Mouse (Mus musculus): ENCODE data around the gene Golga1. TPM values are rescaled to one million over a fixed set of nuclear protein-coding genes. Genes with fewer than 3 reads are reported as not detected.
A peak's percentile ranks its signal among the peaks of the same experiment; 100 is the strongest.
"Not testable (repeated sequence)": the region's sequence is repeated elsewhere in the genome, so short reads cannot be mapped to it uniquely, and the experiment has no call there.

Gene Golga1
- polyA plus RNA-seq (2015; fragmentation: Nextera tagmentation; extraction: Ambion mirVana) = 23.5 and 28.4 TPM in 2 replicates

DNA sequence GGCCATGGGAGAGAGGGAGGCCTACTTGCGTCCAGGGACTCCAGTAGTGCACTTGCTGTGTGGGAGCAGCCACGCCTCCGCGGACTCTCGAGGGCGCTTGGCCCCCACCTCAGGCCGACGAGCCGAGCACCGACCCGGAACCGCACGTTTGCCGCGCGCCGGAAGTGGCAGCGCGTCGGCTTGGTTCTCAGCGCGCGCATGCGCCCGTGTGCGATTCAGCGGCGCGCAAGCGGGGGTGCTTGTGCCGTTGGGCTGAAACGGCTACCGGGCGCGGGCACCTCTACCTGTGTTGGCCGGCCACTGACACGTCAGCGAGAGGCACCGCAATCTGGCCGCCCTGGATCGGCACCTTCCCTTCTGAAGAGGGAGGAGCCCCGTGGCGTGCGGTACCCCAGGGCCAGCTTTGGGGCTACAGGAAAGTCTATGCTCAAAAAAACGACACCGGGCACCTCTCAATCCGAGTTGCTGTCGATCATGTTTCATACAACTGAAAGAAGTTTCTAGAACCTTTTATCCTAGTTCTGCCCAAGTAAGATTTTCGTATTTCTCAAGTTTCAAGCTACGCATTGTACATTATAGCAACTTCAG is at the start of gene Golga1:
Golga1 (minus strand) TSS at position 142 of the 588 bp plus-strand sequence.
- H3K4me3 ChIP-seq (replicated peaks) = peak within 1 kb of the TSS; percentile 73
- no peaks in the 10 kb centered on the region for H3K9me3 ChIP-seq (replicated peaks)
- peak within 1 kb of the TSS; percentile 94 for H3K27ac ChIP-seq
- H3K36me3 ChIP-seq = peaks cover 22% of the 10 kb centered on the region
- H3K4me2 ChIP-seq = peak within 1 kb of the TSS; percentile 85
- ATAC-seq (replicated peaks; ENCODE audit: low FRiP score) = peak; percentile 98
- H3K27me3 ChIP-seq = no peaks in the 10 kb centered on the region
- peaks cover 8% of the 10 kb centered on the region for H3K4me1 ChIP-seq
- under 1% methylated on average over 50 of the region's 50 CpGs for WGBS
- peak within 1 kb of the TSS; percentile 84 for H3K9ac ChIP-seq

GRCm38 (mm10) chr2:39114093-39114492 is 48.8 kb upstream of the Golga1 start:
- Histone ChIP-seq H3K9ac (no peak overlapping the region), H3K4me2 (no peak overlapping the region), H3K27me3 (no peaks in the 10 kb centered on the region), H3K4me3 (replicated peaks) (no peak overlapping the region), H3K4me1 (no peaks in the 10 kb centered on the region), H3K36me3 (peaks cover 60% of the 10 kb centered on the region), H3K27ac (no peak overlapping the region), H3K9me3 (replicated peaks) (no peaks in the 10 kb centered on the region)
- no peak for ATAC-seq (replicated peaks; ENCODE audit: low FRiP score)
- 97% methylated on average over 7 of the region's 7 CpGs for WGBS

DNA sequence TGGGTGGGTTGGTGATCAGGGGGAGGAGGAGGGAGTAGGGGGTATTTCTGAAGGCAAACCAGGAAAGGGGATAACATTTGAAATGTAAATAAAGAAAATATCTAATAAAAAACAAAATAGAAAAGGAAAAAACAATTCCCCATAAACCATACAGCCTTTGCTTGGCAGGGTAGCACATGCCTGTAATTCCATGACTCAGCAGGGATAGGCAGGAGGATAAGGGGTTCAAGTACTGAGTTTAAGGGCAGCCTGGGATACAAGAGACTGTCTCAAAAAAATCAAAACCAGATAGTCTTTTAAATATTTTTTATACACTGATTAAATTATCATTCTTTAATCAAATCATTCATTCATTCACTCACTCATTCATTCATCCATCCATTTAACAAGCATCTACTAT is 45.2 kb upstream of the Golga1 start:
- no peak overlapping the region for H3K4me2 ChIP-seq
- peaks cover 43% of the 10 kb centered on the region for H3K36me3 ChIP-seq
- no peak overlapping the region for H3K9ac ChIP-seq
- ATAC-seq (replicated peaks; ENCODE audit: low FRiP score) = no peak
- H3K9me3 ChIP-seq (replicated peaks) = no peaks in the 10 kb centered on the region
- no peak overlapping the region for H3K27ac ChIP-seq
- H3K4me1 ChIP-seq = no peaks in the 10 kb centered on the region
- H3K27me3 ChIP-seq = no peaks in the 10 kb centered on the region
- no peak overlapping the region for H3K4me3 ChIP-seq (replicated peaks)

- not testable (repeated sequence) for H3K27me3 ChIP-seq; H3K9me3 ChIP-seq (replicated peaks); H3K4me1 ChIP-seq; H3K4me2 ChIP-seq; H3K9ac ChIP-seq; H3K4me3 ChIP-seq (replicated peaks); H3K27ac ChIP-seq; ATAC-seq (replicated peaks; ENCODE audit: low FRiP score)
- peaks cover 44% of the 10 kb centered on the region for H3K36me3 ChIP-seq
These were observed 44.4 kb upstream of the Golga1 start for GRCm38 (mm10) chr2:39109712-39110111.

DNA sequence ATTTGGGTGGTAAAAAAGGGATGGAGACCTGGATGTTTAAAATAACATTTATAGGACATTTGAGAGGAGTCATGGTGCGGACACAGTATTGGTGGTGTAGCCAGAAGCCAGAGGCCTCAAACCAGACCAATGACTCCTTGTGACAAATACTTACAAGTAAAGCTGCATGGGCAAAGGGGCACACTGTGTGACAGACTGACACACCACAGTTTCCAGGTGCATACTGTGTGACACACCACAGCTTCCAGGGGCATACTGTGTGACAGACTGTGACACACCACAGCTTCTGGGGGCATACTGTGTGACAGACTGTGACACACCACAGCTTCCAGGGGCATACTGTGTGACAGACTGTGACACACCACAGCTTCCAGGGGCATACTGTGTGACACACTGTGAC is 34.6 kb upstream of the Golga1 start:
- H3K4me3 ChIP-seq (replicated peaks); ATAC-seq (replicated peaks; ENCODE audit: low FRiP score): not testable (repeated sequence)

DNA sequence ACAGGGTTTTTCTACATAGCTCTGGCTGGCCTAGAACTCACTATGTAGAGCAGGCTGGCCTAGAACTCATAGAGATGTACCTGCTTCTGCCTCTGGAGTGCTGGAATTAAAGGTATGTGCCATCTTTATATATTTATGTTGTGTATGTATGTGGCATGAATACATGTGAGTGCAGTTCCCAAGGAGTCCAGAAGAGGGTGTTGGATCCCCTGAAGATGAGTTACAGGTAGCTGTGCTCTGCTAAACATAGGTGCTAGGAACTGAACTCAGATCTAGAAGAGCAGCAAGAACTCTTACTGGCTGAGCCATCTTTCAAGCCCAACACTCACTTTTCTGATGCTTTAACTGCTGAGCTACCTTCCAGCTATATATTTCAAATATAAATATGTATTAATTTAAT is 32.7 kb upstream of the Golga1 start:
- H3K27ac ChIP-seq = no peak overlapping the region
- no peak for ATAC-seq (replicated peaks; ENCODE audit: low FRiP score)
- no peaks in the 10 kb centered on the region for H3K9me3 ChIP-seq (replicated peaks)
- no peak overlapping the region for H3K9ac ChIP-seq
- peaks cover 54% of the 10 kb centered on the region for H3K36me3 ChIP-seq
- H3K27me3 ChIP-seq = no peaks in the 10 kb centered on the region
- no peak overlapping the region for H3K4me3 ChIP-seq (replicated peaks)
- no peak overlapping the region for H3K4me2 ChIP-seq
- no peaks in the 10 kb centered on the region for H3K4me1 ChIP-seq

More for the DNA sequence above, 34.6 kb upstream of the Golga1 start:
- H3K9me3 ChIP-seq (replicated peaks); H3K27ac ChIP-seq; H3K27me3 ChIP-seq; H3K9ac ChIP-seq; H3K4me2 ChIP-seq; H3K4me1 ChIP-seq: not testable (repeated sequence)
- 97% methylated on average over 1 of the region's 1 CpGs for WGBS
- peaks cover 59% of the 10 kb centered on the region for H3K36me3 ChIP-seq

DNA sequence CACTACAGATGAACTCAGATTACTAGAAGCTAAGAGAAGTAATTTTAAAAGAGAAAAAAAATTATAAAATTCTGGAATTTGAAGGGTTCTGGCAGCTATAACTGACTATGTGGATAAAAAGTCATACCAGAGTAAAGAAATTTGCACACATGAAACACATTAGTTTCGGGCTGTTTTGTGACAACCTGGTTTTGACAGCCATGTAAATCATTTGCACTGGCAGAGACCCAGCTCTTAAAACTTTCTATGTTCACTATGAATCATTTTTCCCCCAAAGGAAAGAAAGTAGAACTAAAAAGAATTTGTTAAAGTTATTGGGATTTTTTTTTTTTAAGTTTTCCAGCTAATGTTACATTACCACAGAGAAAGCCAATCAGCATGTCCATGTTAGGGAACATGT is 26.6 kb upstream of the Golga1 start:
- ATAC-seq (replicated peaks; ENCODE audit: low FRiP score) = no peak
- no peak overlapping the region for H3K4me2 ChIP-seq
- H3K36me3 ChIP-seq = peaks cover 41% of the 10 kb centered on the region
- WGBS = 77% methylated on average over 1 of the region's 1 CpGs
- no peaks in the 10 kb centered on the region for H3K9me3 ChIP-seq (replicated peaks)
- no peak overlapping the region for H3K9ac ChIP-seq
- no peak overlapping the region for H3K27ac ChIP-seq
- no peaks in the 10 kb centered on the region for H3K27me3 ChIP-seq
- H3K4me1 ChIP-seq = no peaks in the 10 kb centered on the region
- no peak overlapping the region for H3K4me3 ChIP-seq (replicated peaks)

- no peak overlapping the region for H3K9ac ChIP-seq
- 86% methylated on average over 3 of the region's 3 CpGs for WGBS
- no peak for ATAC-seq (replicated peaks; ENCODE audit: low FRiP score)
These were observed 17.4 kb upstream of the Golga1 start for GRCm38 (mm10) chr2:39082706-39083105.

DNA sequence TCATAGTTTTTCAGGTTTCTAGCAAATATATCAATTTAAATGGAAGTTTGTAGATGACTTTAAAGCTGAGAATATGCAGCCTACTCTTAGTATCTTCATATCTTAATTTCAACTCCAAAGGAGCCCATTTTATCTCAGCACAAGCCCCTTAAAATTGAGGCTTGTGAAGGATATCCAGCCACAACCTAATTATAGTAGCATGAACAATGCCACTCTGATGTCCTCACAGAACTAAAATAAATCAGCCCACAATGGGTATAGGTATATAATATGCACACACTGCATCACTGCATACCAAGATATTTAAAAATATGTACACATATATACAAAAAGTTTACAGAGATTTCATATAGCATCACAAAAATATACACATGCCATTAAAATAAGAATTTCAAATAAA is 5.3 kb upstream of the Golga1 start:
- no peak overlapping the region for H3K4me3 ChIP-seq (replicated peaks)
- no peak overlapping the region for H3K9ac ChIP-seq
- H3K27me3 ChIP-seq = no peaks in the 10 kb centered on the region
- no peak overlapping the region for H3K4me2 ChIP-seq
- H3K9me3 ChIP-seq (replicated peaks) = no peaks in the 10 kb centered on the region
- H3K4me1 ChIP-seq = no peaks in the 10 kb centered on the region
- ATAC-seq (replicated peaks; ENCODE audit: low FRiP score) = no peak
- no peak overlapping the region for H3K27ac ChIP-seq
- no peaks in the 10 kb centered on the region for H3K36me3 ChIP-seq

More at GRCm38 (mm10) chr2:39082706-39083105, 17.4 kb upstream of the Golga1 start:
- peaks cover 66% of the 10 kb centered on the region for H3K36me3 ChIP-seq
- no peaks in the 10 kb centered on the region for H3K27me3 ChIP-seq
- H3K27ac ChIP-seq = no peak overlapping the region
- no peaks in the 10 kb centered on the region for H3K4me1 ChIP-seq
- H3K9me3 ChIP-seq (replicated peaks) = no peaks in the 10 kb centered on the region
- no peak overlapping the region for H3K4me3 ChIP-seq (replicated peaks)
- H3K4me2 ChIP-seq = no peak overlapping the region

DNA sequence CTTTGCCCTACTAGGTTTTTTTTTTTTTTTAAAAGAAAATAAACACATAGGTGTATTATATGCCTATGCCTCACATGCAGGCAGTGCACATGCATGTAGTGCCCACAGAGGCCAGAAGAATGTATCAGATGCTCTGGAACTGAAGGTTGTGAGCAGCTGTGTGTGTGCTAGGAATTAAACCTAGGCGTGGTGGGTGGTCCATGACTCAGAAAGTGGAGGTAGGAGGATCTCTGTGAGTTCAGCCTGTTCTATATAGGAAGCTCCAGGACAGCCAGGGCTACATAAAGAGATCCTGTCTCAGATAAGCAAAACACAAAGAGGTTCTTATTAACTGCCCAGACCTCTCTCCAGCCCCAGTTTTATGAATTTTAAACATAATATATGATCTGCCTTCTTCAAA is 3.8 kb upstream of the Golga1 start:
- H3K4me3 ChIP-seq (replicated peaks) = no peak overlapping the region
- H3K4me2 ChIP-seq = no peak overlapping the region
- no peak overlapping the region for H3K27ac ChIP-seq
- peaks cover 7% of the 10 kb centered on the region for H3K4me1 ChIP-seq
- 71% methylated on average over 1 of the region's 1 CpGs for WGBS
- no peaks in the 10 kb centered on the region for H3K27me3 ChIP-seq
- H3K9me3 ChIP-seq (replicated peaks) = no peaks in the 10 kb centered on the region
- H3K36me3 ChIP-seq = no peaks in the 10 kb centered on the region
- no peak overlapping the region for H3K9ac ChIP-seq
- ATAC-seq (replicated peaks; ENCODE audit: low FRiP score) = no peak

GRCm38 (mm10) chr2:39064687-39065399 is 498 bp downstream of the Golga1 start:
- 5% methylated on average over 24 of the region's 25 CpGs for WGBS

GRCm38 (mm10) chr2:39048515-39048914 is 16.8 kb downstream of the Golga1 start:
- no peak for ATAC-seq (replicated peaks; ENCODE audit: low FRiP score)
- H3K4me2 ChIP-seq = no peak overlapping the region
- 95% methylated on average over 1 of the region's 1 CpGs for WGBS
- H3K4me1 ChIP-seq = no peaks in the 10 kb centered on the region
- H3K9me3 ChIP-seq (replicated peaks) = no peaks in the 10 kb centered on the region
- H3K9ac ChIP-seq = no peak overlapping the region
- no peaks in the 10 kb centered on the region for H3K27me3 ChIP-seq
- no peak overlapping the region for H3K27ac ChIP-seq
- peaks cover 85% of the 10 kb centered on the region for H3K36me3 ChIP-seq
- no peak overlapping the region for H3K4me3 ChIP-seq (replicated peaks)

More at GRCm38 (mm10) chr2:39064687-39065399, 498 bp downstream of the Golga1 start:
- peak; percentile 52 for ATAC-seq (replicated peaks; ENCODE audit: low FRiP score)
- H3K9me3 ChIP-seq (replicated peaks) = no peaks in the 10 kb centered on the region
- no peaks in the 10 kb centered on the region for H3K27me3 ChIP-seq
- H3K36me3 ChIP-seq = peaks cover 29% of the 10 kb centered on the region
- peak overlapping the region; percentile 85 for H3K4me2 ChIP-seq
- peak overlapping the region; percentile 94 for H3K27ac ChIP-seq
- H3K9ac ChIP-seq = peak overlapping the region; percentile 84
- H3K4me1 ChIP-seq = peaks cover 8% of the 10 kb centered on the region
- peak overlapping the region; percentile 73 for H3K4me3 ChIP-seq (replicated peaks)

- 89% methylated on average over 1 of the region's 1 CpGs for WGBS
- H3K27ac ChIP-seq = no peak overlapping the region
These were observed 25.1 kb downstream of the Golga1 start for GRCm38 (mm10) chr2:39040215-39040614.

More at GRCm38 (mm10) chr2:39040215-39040614, 25.1 kb downstream of the Golga1 start:
- no peak overlapping the region for H3K4me2 ChIP-seq
- H3K27me3 ChIP-seq = no peaks in the 10 kb centered on the region
- no peak overlapping the region for H3K9ac ChIP-seq
- H3K9me3 ChIP-seq (replicated peaks) = no peaks in the 10 kb centered on the region
- ATAC-seq (replicated peaks; ENCODE audit: low FRiP score) = no peak
- H3K36me3 ChIP-seq = peaks cover 77% of the 10 kb centered on the region
- H3K4me3 ChIP-seq (replicated peaks) = no peak overlapping the region
- H3K4me1 ChIP-seq = no peaks in the 10 kb centered on the region

Data from kidney, embryonic 15.5 days (tissue).